Mouse (Mus musculus) stomach, embryonic 16.5 days (tissue): ENCODE measurements around the gene Adam17. TPM values are rescaled to one million over a fixed set of nuclear protein-coding genes. Genes with fewer than 3 reads are reported as not detected.
A peak's percentile ranks its signal among the peaks of the same experiment; 100 is the strongest.

ENCODE experiments used
- ATAC-seq: fragments of 200-750 bp; cut with Nextera tagmentation; 2 replicates; pipeline ENCODE4 v1.8.0; 2017; ENCODE audit warnings: moderate number of reproducible peaks, moderate TSS enrichment; ENCODE audit not compliant: insufficient read depth, low FRiP score
- H3K27ac ChIP-seq: fragments of 300-500 bp; sonication (generic); 2 replicates; pipeline ENCODE4 v1.5.1; 2014; ENCODE audit warnings: low read length
- H3K27me3 ChIP-seq: fragments of 300-500 bp; sonication (generic); 2 replicates; pipeline ENCODE4 v1.6.1; 2014; ENCODE audit warnings: low read length, control low read depth, mixed read lengths; ENCODE audit not compliant: control insufficient read depth, insufficient read depth
- H3K36me3 ChIP-seq: fragments of 300-500 bp; sonication (generic); 2 replicates; pipeline ENCODE4 v1.6.1; 2014; ENCODE audit warnings: low read length; ENCODE audit not compliant: control insufficient read depth, insufficient read depth
- H3K4me1 ChIP-seq: fragments of 300-500 bp; sonication (generic); 2 replicates; pipeline ENCODE4 v1.6.1; 2014; ENCODE audit warnings: low read length, control low read depth, mixed read lengths; ENCODE audit not compliant: control insufficient read depth, insufficient read depth
- H3K4me2 ChIP-seq: fragments of 300-500 bp; sonication (generic); 2 replicates; pipeline ENCODE4 v1.6.1; 2014; ENCODE audit warnings: low read depth, low read length, mixed read lengths
- H3K4me3 ChIP-seq: fragments of 300-500 bp; sonication (generic); replicated peaks from 2 replicates; pipeline ENCODE4 v1.5.1; 2014; ENCODE audit warnings: mild to moderate bottlenecking, low read length
- H3K9ac ChIP-seq: fragments of 300-500 bp; sonication (generic); 2 replicates; pipeline ENCODE4 v1.6.1; 2014; ENCODE audit warnings: low read length
- H3K9me3 ChIP-seq: fragments of 300-500 bp; sonication (generic); replicated peaks from 2 replicates; pipeline ENCODE4 v1.6.1; 2016; ENCODE audit warnings: low read length, control low read depth; ENCODE audit not compliant: control insufficient read depth
- WGBS: fragments of 180-500 bp; shearing (Covaris S2); extraction: QIAGEN DNeasy Blood & Tissue Kit; methylation state at CpG from one replicate; pipeline ENCODE4 v1.1.7; 2014; 5-methylcytosine and 5-hydroxymethylcytosine counted together
- polyA plus RNA-seq: library from polyadenylated mRNA; unstranded; fragments of >200 nt; fragmentation: Nextera tagmentation; extraction: Ambion mirVana; gene quantifications from 2 replicates; pipeline ENCODE4 v1.2.1, GENCODE M21; 2015

Gene Adam17
- 39.6 and 45.3 TPM in 2 replicates for polyA plus RNA-seq

DNA sequence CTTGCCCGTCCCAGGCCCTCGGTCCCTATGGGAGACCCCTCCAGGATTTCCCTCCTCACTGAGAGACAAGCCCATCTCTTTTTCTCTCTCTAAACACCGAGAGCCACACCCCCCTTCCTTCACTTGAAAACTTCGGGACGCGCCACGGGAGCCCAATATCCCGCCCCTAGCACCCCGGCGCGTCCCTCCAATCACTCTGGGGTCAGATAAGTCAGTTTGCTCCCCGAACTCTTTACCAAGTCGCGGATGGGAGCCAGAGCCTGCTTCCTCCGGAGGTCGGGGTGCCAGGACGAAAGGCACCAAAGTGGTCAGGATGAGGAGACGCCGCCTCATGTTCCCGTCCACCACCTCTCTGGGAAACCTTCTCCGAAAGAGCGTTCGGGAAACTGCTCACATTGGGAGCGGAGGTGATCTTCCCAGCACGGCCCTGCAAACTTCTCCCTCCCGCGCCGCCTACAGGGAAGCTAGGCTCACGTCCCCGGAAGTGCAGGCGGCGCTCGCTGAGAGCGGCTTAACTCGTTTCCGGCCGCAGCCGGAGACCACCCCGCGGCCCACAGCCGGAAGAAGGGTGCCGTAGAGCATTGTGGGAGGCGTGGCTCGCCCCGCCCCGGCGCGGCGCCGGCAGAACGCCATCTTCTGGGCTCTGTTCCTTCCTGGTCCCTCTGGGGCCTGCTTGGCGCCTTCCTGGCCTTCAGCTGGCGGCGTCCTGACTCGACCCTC, at the start of gene Adam17:
TSS of gene Adam17 (minus strand) at position 533 of the 720 bp plus-strand sequence.
- peak within 1 kb of the TSS; percentile 96 for H3K27ac ChIP-seq
- H3K4me1 ChIP-seq = no peaks in the 10 kb centered on the region
- H3K4me2 ChIP-seq = peak within 1 kb of the TSS; percentile 89
- no peaks in the 10 kb centered on the region for H3K36me3 ChIP-seq
- no peaks in the 10 kb centered on the region for H3K9me3 ChIP-seq
- peak within 1 kb of the TSS; percentile 80 for H3K9ac ChIP-seq
- peak within 1 kb of the TSS; percentile 69 for H3K4me3 ChIP-seq
- peak; percentile 98 for ATAC-seq
- under 1% methylated on average over 54 of the region's 55 CpGs for WGBS
- H3K27me3 ChIP-seq = no peaks in the 10 kb centered on the region

DNA sequence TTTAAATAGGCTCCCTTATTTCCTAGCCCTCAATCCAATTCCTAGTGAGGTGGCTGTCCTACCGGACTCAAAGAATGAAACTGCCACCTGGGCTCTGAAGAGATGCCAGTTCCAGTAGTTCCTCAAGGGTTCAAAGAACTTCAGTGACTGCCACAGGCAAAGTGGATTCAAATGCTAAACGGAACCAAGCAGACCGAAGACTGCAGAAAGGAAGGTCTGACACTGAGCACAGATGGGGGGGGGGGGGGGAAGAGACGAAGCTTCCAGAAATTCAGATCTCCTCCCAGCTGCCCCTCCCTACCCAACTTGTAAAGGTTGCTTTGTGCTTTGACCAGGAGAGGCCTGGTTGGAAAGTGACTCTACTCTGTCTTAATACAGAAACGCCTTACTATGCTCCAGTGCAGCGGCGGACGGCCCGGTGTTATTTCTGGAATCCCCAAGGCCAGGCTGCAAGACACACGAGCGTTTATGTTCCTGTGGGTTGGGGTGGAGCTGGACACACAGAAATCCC, 45.2 kb upstream of the Adam17 start:
- Histone ChIP-seq H3K4me3 (peak overlapping the region; percentile 93; the same call in 1 of the 2 replicates), H3K27me3 (no peaks in the 10 kb centered on the region), H3K9me3 (no peaks in the 10 kb centered on the region), H3K9ac (peak overlapping the region; percentile 69; the same call in 1 of the 2 replicates), H3K27ac (peak overlapping the region; percentile 63), H3K4me1 (peaks cover 21% of the 10 kb centered on the region), H3K4me2 (peak overlapping the region; percentile 68), H3K36me3 (peaks cover 8% of the 10 kb centered on the region; the same call in 1 of the 2 replicates)
- no peak for ATAC-seq
- 37% methylated on average over 11 of the region's 11 CpGs for WGBS

DNA sequence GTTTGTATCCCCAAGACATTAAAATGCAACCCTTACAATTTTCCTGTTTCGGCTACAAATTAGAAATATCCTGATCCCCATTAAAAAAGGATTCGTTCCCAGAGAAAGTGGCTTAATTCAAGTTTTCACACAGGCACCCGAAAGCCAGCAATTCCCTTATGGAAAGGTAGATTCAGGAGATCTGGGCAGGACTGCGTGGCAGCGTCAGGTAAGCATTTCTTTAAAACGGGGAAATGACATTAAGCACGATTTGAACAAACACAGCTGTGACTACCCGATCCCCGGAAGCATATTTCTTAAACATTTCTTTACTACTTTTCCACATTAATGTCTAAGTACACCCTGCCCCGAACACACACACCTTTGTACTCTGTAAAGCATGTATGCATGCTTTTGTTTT, 44.7 kb upstream of the Adam17 start:
- ATAC-seq = no peak
- Histone ChIP-seq H3K9me3 (peaks cover 3% of the 10 kb centered on the region; the same call in 1 of the 2 replicates), H3K4me3 (peak overlapping the region; percentile 93), H3K27ac (peak overlapping the region; percentile 63), H3K36me3 (peaks cover 13% of the 10 kb centered on the region), H3K27me3 (no peaks in the 10 kb centered on the region), H3K4me2 (peak overlapping the region; percentile 68), H3K4me1 (peaks cover 21% of the 10 kb centered on the region), H3K9ac (peak overlapping the region; percentile 69)
- WGBS = 4% methylated on average over 10 of the region's 10 CpGs

DNA sequence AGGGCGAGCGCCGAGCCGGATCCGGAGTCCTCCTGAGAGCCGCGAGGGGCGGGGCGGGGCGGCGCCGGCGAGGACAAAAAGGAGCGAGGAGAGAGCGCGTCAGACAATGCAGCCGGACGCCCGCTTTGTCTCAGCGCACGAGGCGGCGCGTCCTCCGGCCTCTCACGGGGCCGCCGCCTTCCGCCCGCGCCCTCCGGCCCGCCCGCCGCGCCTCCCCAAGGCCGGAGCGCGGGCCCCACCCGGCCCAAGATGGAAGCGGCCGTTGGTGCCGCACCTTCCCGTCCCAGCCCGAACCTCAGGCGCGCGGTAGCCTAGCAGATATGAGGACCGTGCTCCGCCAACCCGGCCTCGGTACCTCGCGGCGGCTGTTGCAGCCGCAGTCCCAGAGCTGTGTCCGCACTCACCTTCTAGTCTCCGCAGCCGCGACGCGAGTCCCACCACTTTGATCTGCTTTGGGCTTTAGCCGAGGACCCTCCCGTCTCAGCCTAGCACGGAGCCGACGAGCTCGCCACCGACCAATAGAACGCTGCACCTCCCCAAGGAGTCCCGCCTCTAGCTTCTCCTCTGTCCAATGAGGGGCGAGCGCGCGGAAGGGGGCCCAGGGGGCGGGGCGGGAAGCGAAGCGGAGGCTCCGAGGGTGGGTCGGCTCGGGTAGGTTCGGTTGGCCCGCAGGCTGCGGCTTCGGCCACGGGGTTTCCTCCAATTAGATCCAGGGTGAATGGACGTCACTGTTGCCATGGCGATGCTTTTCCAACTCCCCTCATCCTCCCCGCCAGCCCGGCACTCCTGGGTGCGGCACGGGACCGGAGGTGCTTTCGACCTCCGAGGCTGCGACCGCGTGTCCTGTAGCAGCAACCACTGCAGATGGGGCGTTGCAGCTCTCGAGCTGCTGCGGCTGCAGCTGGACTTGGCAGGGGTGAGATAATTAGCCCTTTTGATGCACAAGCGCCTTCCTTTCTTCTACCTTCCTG, 44.0 kb upstream of the Adam17 start, which contains the start of gene Ywhaq:
TSS of gene Ywhaq (minus strand) at position 538 of the 971 bp plus-strand sequence.
- H3K36me3 ChIP-seq = peaks cover 20% of the 10 kb centered on the region
- peak; percentile 99 for ATAC-seq
- peaks cover 21% of the 10 kb centered on the region for H3K4me1 ChIP-seq
- peak within 1 kb of the TSS; percentile 93 for H3K4me3 ChIP-seq
- H3K27ac ChIP-seq = peak within 1 kb of the TSS; percentile 100
- peak within 1 kb of the TSS; percentile 68 for H3K4me2 ChIP-seq
- H3K9ac ChIP-seq = peak within 1 kb of the TSS; percentile 98
- H3K9me3 ChIP-seq = peaks cover 3% of the 10 kb centered on the region; the same call in 1 of the 2 replicates
- WGBS = under 1% methylated on average over 102 of the region's 103 CpGs
- no peaks in the 10 kb centered on the region for H3K27me3 ChIP-seq

DNA sequence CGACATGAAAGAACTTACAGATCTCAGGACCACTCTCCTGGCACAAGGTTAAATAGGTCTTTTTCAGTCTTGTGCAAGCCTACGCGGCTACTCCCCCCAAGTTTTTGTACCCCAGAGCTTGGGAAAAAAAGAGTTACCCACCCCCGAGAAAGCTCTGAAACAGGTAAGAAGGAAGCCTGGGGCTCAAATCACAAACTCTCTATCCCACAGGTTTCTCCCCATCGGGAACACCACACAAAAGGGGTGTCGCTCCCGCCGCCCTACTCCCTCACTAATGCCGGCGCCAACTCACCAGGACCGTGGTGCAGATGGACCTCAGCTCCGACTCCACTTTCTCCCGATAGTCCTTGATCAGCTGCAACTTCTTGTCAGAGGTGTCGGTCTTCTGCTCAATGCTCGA, 43.1 kb upstream of the Adam17 start:
- H3K9ac ChIP-seq = peak overlapping the region; percentile 86
- H3K36me3 ChIP-seq = peaks cover 29% of the 10 kb centered on the region
- H3K4me2 ChIP-seq = peak overlapping the region; percentile 65
- H3K4me1 ChIP-seq = peaks cover 21% of the 10 kb centered on the region
- peak overlapping the region; percentile 28; the same call in 1 of the 2 replicates for H3K27ac ChIP-seq
- no peaks in the 10 kb centered on the region for H3K27me3 ChIP-seq
- peak overlapping the region; percentile 93 for H3K4me3 ChIP-seq
- no peak for ATAC-seq
- H3K9me3 ChIP-seq = peaks cover 3% of the 10 kb centered on the region; the same call in 1 of the 2 replicates
- WGBS = 0% methylated on average over 13 of the region's 15 CpGs

DNA sequence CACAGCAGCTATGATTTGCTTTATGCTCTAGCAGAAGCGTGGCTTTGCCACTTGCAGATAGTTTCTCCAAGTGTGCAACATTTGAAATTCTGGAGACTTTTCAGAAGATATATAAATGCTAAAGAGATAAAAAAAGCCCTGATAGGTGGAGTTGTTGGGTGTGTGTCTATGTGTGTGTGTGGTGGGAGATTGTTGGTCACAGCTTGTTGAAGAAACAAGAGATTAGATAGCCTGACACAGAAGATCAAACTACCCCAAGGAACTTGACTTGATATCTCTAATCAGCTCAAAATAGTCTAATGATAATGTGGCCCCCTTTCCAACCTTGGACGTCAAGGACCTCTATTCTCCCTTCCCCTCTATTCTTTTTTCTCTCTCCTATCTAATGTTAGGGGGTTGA, 37.2 kb upstream of the Adam17 start:
- peaks cover 58% of the 10 kb centered on the region for H3K36me3 ChIP-seq
- H3K4me1 ChIP-seq = peaks cover 12% of the 10 kb centered on the region
- no peaks in the 10 kb centered on the region for H3K27me3 ChIP-seq
- H3K9me3 ChIP-seq = peaks cover 3% of the 10 kb centered on the region; the same call in 1 of the 2 replicates
- no peak overlapping the region for H3K4me3 ChIP-seq
- H3K9ac ChIP-seq = no peak overlapping the region
- ATAC-seq = no peak
- H3K4me2 ChIP-seq = no peak overlapping the region
- no peak overlapping the region for H3K27ac ChIP-seq
- 89% methylated on average over 2 of the region's 2 CpGs for WGBS

DNA sequence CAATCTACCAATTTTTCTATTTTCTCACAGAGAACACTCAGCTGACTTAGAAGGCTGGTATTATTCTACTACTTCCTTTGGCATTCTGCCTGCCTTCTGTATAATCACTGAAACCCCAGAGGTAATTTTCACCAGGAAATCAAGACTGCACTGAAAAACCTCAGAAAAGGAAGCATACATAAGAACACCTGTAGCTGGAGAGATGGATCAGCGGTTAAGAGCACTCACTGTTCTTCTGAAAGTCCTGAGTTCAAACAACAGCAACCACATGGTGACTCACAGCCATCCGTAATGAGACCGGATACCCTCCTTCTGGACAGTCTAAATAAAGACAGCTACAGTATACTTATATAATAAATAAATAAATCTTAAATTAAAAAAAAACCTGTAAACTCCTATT, 36.2 kb upstream of the Adam17 start:
- no peak overlapping the region for H3K9ac ChIP-seq
- no peak for ATAC-seq

DNA sequence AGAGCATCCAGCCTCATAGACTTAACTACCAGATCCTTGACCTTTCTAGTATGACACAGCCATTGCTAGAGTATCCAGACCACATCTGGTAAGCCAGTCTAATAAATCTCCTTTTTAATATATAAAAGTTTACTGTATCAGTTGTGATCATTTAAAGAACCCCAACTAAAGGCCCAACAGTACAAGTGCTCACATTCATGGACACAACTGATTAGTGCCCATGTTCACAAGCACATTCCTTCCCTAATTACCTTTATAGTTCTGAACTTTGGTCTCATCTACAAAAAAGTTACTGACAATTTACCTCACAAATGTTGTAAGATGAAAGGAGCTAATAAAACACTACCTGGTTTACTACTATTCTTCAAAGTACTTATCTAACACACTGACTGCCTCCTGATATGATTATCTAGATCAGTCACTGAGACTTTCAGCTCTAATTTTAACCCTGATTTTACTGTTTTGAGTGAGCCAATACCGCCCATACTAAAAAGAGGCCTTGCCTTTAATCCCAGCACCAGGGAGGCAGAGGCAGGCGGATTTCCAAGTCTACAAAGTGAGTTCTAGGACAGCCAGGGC, 35.4 kb upstream of the Adam17 start:
- Histone ChIP-seq H3K4me1 (no peaks in the 10 kb centered on the region), H3K36me3 (peaks cover 51% of the 10 kb centered on the region), H3K27me3 (no peaks in the 10 kb centered on the region), H3K9ac (no peak overlapping the region), H3K4me2 (no peak overlapping the region), H3K9me3 (peaks cover 3% of the 10 kb centered on the region; the same call in 1 of the 2 replicates), H3K4me3 (no peak overlapping the region), H3K27ac (no peak overlapping the region)
- 99% methylated on average over 2 of the region's 2 CpGs for WGBS
- ATAC-seq = no peak

More for the DNA sequence above, 36.2 kb upstream of the Adam17 start:
- no peaks in the 10 kb centered on the region for H3K27me3 ChIP-seq
- H3K4me2 ChIP-seq = no peak overlapping the region
- H3K36me3 ChIP-seq = peaks cover 58% of the 10 kb centered on the region
- H3K27ac ChIP-seq = no peak overlapping the region
- WGBS = 97% methylated on average over 3 of the region's 3 CpGs
- H3K4me1 ChIP-seq = peaks cover 4% of the 10 kb centered on the region; the same call in 1 of the 2 replicates
- no peak overlapping the region for H3K4me3 ChIP-seq
- H3K9me3 ChIP-seq = peaks cover 3% of the 10 kb centered on the region; the same call in 1 of the 2 replicates
